Mouse (Mus musculus): ENCODE measurements at regions not wholly inside any gene's neighbourhood (a gene's known extent, or its start where the extent isn't known, plus 50 kb on each side); places are given as distances from the start of the nearest gene placed in this dataset.
A peak's percentile ranks its signal among the peaks of the same experiment; 100 is the strongest.

GRCm38 (mm10) chr1:77074926-77075885, 439.7 kb downstream of the Epha4 start:
- 79% methylated on average over 13 of the region's 13 CpGs for WGBS (ENCODE audit: insufficient replicate concordance)

GRCm38 (mm10) chr1:77080767-77081166, 434.1 kb downstream of the Epha4 start:
- Histone ChIP-seq H3K4me3 (ENCODE audit: low read depth, low read length) (no peak overlapping the region), H3K4me2 (ENCODE audit: low read depth, low read length) (no peak overlapping the region), H3K9ac (replicated peaks) (no peak overlapping the region), H3K4me1 (ENCODE audit: insufficient read depth) (peaks cover 4% of the 10 kb centered on the region), H3K36me3 (replicated peaks; ENCODE audit: insufficient read depth, low read length) (no peaks in the 10 kb centered on the region), H3K27me3 (ENCODE audit: insufficient read depth, low read length) (no peaks in the 10 kb centered on the region), H3K27ac (ENCODE audit: low read depth) (no peak overlapping the region), H3K9me3 (ENCODE audit: low read length) (no peaks in the 10 kb centered on the region)
- DNase-seq (no peak), ATAC-seq (no peak)
- WGBS (ENCODE audit: insufficient replicate concordance) = 70% methylated on average over 5 of the region's 5 CpGs
- TF ChIP-seq CTCF (IDR thresholded peaks at IDR 0.05; ENCODE audit: low read depth) (no peak), EP300 (IDR thresholded peaks at IDR 0.05; ENCODE audit: low read depth) (no peak)

More at GRCm38 (mm10) chr1:77074926-77075885, 439.7 kb downstream of the Epha4 start:
- Histone ChIP-seq H3K4me2 (ENCODE audit: low read depth, low read length) (no peak overlapping the region), H3K4me3 (ENCODE audit: low read depth, low read length) (no peak overlapping the region), H3K9me3 (ENCODE audit: low read length) (no peaks in the 10 kb centered on the region), H3K27me3 (ENCODE audit: insufficient read depth, low read length) (no peaks in the 10 kb centered on the region), H3K27ac (ENCODE audit: low read depth) (no peak overlapping the region), H3K36me3 (replicated peaks; ENCODE audit: insufficient read depth, low read length) (no peaks in the 10 kb centered on the region), H3K9ac (replicated peaks) (no peak overlapping the region), H3K4me1 (ENCODE audit: insufficient read depth) (no peaks in the 10 kb centered on the region)
- TF ChIP-seq CTCF (IDR thresholded peaks at IDR 0.05; ENCODE audit: low read depth) (no peak), EP300 (IDR thresholded peaks at IDR 0.05; ENCODE audit: low read depth) (no peak)
- DNase-seq (no peak), ATAC-seq (no peak)

GRCm38 (mm10) chr1:77081660-77082059, 433.2 kb downstream of the Epha4 start:
- H3K4me2 ChIP-seq (ENCODE audit: low read depth, low read length) = no peak overlapping the region
- H3K27ac ChIP-seq (ENCODE audit: low read depth) = no peak overlapping the region
- no peaks in the 10 kb centered on the region for H3K36me3 ChIP-seq (replicated peaks; ENCODE audit: insufficient read depth, low read length)
- no peaks in the 10 kb centered on the region for H3K9me3 ChIP-seq (ENCODE audit: low read length)
- H3K9ac ChIP-seq (replicated peaks) = no peak overlapping the region
- TF ChIP-seq CTCF (IDR thresholded peaks at IDR 0.05; ENCODE audit: low read depth) = peak; percentile 56
- TF ChIP-seq EP300 (IDR thresholded peaks at IDR 0.05; ENCODE audit: low read depth) = no peak
- WGBS (ENCODE audit: insufficient replicate concordance) = 64% methylated on average over 7 of the region's 7 CpGs
- ATAC-seq (0 out of 2 replicates have a peak, but pooled peaks have one; percentile 29), DNase-seq (peak; percentile 17)
- peaks cover 4% of the 10 kb centered on the region for H3K4me1 ChIP-seq (ENCODE audit: insufficient read depth)
- no peak overlapping the region for H3K4me3 ChIP-seq (ENCODE audit: low read depth, low read length)
- H3K27me3 ChIP-seq (ENCODE audit: insufficient read depth, low read length) = no peaks in the 10 kb centered on the region

GRCm38 (mm10) chr1:77082410-77082809, 432.5 kb downstream of the Epha4 start:
- 59% methylated on average over 3 of the region's 3 CpGs for WGBS (ENCODE audit: insufficient replicate concordance)
- peaks cover 4% of the 10 kb centered on the region for H3K4me1 ChIP-seq (ENCODE audit: insufficient read depth)
- no peaks in the 10 kb centered on the region for H3K27me3 ChIP-seq (ENCODE audit: insufficient read depth, low read length)
- DNase-seq (no peak), ATAC-seq (peak; percentile 76)
- H3K27ac ChIP-seq (ENCODE audit: low read depth) = no peak overlapping the region
- H3K4me2 ChIP-seq (ENCODE audit: low read depth, low read length) = no peak overlapping the region
- no peak overlapping the region for H3K4me3 ChIP-seq (ENCODE audit: low read depth, low read length)
- TF ChIP-seq EP300 (IDR thresholded peaks at IDR 0.05; ENCODE audit: low read depth) (no peak), CTCF (IDR thresholded peaks at IDR 0.05; ENCODE audit: low read depth) (no peak)
- no peaks in the 10 kb centered on the region for H3K36me3 ChIP-seq (replicated peaks; ENCODE audit: insufficient read depth, low read length)
- no peak overlapping the region for H3K9ac ChIP-seq (replicated peaks)
- H3K9me3 ChIP-seq (ENCODE audit: low read length) = no peaks in the 10 kb centered on the region

- Histone ChIP-seq H3K9ac (replicated peaks) (no peak overlapping the region), H3K27ac (ENCODE audit: low read depth) (no peak overlapping the region), H3K4me1 (ENCODE audit: insufficient read depth) (no peaks in the 10 kb centered on the region), H3K4me2 (ENCODE audit: low read depth, low read length) (no peak overlapping the region), H3K4me3 (ENCODE audit: low read depth, low read length) (no peak overlapping the region), H3K36me3 (replicated peaks; ENCODE audit: insufficient read depth, low read length) (no peaks in the 10 kb centered on the region), H3K9me3 (ENCODE audit: low read length) (no peaks in the 10 kb centered on the region), H3K27me3 (ENCODE audit: insufficient read depth, low read length) (no peaks in the 10 kb centered on the region)
- WGBS (ENCODE audit: insufficient replicate concordance) = 50% methylated on average over 2 of the region's 2 CpGs
- ATAC-seq (no peak), DNase-seq (no peak)
- no peak for TF ChIP-seq EP300 (IDR thresholded peaks at IDR 0.05; ENCODE audit: low read depth)
- no peak for TF ChIP-seq CTCF (IDR thresholded peaks at IDR 0.05; ENCODE audit: low read depth)
Measured at GRCm38 (mm10) chr1:77093551-77093950, 421.3 kb downstream of the Epha4 start.

- no peak for ATAC-seq
- Histone ChIP-seq H3K4me3 (ENCODE audit: low read depth, low read length) (no peak overlapping the region), H3K27me3 (ENCODE audit: insufficient read depth, low read length) (no peaks in the 10 kb centered on the region), H3K4me1 (ENCODE audit: insufficient read depth) (no peaks in the 10 kb centered on the region), H3K27ac (ENCODE audit: low read depth) (no peak overlapping the region), H3K9ac (replicated peaks) (no peak overlapping the region), H3K9me3 (ENCODE audit: low read length) (no peaks in the 10 kb centered on the region), H3K36me3 (replicated peaks; ENCODE audit: insufficient read depth, low read length) (no peaks in the 10 kb centered on the region), H3K4me2 (ENCODE audit: low read depth, low read length) (no peak overlapping the region)
- TF ChIP-seq CTCF (IDR thresholded peaks at IDR 0.05; ENCODE audit: low read depth) = no peak
- TF ChIP-seq EP300 (IDR thresholded peaks at IDR 0.05; ENCODE audit: low read depth) = no peak
- WGBS (ENCODE audit: insufficient replicate concordance) = 70% methylated on average over 12 of the region's 12 CpGs
- no peak for DNase-seq
Measured at GRCm38 (mm10) chr1:77101726-77102272, 413.1 kb downstream of the Epha4 start.

Data from liver, postnatal 0 days (tissue).